Mouse (Mus musculus): ENCODE measurements at regions not wholly inside any gene's neighbourhood (a gene's known extent, or its start where the extent isn't known, plus 50 kb on each side); places are given as distances from the start of the nearest gene placed in this dataset.
"Not testable (repeated sequence)": the region's sequence is repeated elsewhere in the genome, so short reads cannot be mapped to it uniquely, and the experiment has no call there.

DNA sequence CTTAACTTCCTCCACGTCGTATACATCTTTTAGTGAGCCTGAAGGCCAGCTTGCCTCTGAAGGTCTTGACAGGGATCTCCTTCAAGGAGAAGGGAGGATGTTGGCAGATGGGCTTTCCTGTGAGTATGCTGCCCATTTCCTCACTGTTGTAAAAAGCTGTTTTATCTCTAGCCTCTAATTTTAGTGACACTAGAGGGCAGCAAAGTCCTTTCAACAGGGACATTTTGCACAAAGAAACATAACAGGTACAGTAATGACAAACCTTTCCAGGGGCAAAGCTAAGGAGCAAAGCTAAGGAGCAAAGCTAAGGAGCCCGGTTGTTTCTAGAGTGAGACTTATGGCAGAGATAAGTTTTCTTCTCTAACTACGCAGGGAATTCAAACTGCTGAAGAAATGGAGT is 59.0 kb upstream of the Kbtbd8 start:
- DNase-seq: no peak

DNA sequence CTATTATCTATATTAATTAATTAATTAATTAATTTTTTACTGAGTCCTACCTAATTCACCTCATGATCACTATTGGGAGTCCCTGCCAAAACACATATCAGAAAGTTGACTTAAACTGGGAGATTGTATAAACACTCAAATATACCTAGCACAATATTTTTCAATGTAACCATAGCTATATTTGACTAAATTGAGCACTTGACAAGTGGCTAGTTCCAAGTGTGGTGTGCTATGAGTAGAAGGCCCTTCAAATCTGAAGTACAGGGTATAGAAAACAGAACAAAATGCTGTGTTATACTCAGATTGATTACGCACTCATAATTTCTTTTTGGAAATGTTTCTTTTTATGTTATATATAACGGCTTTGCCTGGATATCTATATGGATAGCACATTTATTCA is 60.8 kb upstream of the Kbtbd8 start:
- no peak for DNase-seq

DNA sequence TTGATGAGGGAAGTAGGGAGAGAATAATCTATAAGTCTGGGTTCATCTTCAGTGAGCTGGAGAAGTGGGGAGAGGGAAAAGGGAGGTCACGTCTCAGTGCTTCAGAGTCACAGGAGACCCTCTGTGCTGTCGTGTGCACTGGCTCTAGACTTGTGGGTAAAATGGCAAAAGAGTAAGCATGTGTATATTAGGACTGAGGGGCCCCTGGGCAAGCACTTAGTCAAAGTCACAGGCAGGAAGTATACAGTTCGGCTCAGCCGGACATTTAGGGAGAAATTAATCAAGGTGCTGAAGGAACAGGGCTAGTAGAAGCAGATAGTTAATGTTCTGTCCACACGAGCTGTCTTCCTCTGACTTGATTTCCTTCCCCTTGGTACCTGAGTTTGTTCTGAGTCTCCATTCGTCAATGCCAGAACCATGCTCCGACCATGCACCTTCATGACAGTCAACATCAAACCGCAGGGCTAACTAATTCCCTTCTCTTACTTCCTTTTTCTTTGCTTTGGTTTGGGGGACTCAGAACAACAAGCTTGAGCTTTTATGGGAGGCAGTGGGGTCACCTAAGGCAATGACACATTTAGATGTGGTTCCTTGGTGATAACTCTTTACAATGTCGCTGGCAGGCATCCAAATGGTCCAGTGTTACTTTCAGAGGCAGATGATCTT is 63.2 kb upstream of the Kbtbd8 start:
- DNase-seq: no peak

DNA sequence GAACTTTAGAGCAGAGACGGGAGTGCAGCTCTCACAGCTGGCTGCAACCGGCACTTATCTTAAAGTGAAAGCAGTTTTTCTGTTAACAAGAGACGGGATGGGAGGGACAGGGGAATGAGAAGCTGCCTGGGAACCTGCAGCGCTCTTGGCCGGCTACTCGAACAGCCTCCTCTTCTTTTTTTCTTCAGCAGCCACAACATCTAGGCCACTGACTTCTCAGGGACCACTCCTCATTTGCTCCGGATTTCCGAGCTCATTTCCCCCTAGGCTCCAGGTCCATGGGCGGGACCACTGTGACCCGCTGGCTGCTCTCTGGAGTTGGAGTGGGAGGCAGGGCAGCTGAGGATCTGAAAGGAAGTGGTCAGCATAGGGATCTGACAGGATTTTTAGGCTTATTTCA is 75.7 kb upstream of the Kbtbd8 start:
- not testable (repeated sequence) for DNase-seq

DNA sequence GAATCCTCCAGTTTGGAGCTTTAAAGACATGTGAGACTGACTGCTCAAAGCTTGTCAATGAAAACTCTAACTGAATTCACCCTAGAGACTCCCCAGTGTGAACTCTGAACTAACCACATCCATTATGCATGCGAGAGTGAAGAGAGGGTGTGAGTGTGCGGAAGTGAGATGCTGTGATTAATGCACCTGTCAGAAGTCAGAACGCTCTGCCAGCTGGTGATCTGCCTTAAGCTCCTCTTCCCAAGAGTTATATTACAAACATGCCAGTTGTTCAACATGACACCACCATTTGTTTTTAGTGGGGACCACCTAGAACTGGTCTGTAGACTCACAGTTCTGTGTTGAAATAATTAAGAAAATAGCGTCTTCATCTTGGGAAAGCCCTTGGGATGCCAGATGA is 92.8 kb upstream of the Kbtbd8 start:
- DNase-seq: no peak

GRCm38 (mm10) chr6:95021724-95022123 is 95.3 kb upstream of the Kbtbd8 start:
- no peak for DNase-seq

DNA sequence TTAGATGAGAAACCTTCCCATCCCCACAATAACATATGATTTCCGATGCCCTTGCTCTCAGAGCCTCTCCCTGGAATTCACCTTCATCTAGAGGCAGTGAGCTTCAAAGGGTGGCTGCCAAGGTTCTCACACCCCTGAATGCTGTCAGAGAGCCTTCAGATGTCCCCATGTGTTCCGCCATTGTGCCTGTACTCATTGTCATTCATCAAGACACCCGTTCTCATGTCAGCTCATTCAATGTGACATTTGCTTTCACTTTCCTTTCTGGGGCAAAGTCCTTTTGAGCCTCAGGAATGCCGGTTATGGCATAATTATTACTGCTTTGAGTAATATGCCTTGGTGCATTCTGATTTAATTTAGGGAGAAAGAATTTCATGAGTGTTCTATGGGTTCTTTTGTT is 99.1 kb upstream of the Kbtbd8 start:
- no peak for DNase-seq

DNA sequence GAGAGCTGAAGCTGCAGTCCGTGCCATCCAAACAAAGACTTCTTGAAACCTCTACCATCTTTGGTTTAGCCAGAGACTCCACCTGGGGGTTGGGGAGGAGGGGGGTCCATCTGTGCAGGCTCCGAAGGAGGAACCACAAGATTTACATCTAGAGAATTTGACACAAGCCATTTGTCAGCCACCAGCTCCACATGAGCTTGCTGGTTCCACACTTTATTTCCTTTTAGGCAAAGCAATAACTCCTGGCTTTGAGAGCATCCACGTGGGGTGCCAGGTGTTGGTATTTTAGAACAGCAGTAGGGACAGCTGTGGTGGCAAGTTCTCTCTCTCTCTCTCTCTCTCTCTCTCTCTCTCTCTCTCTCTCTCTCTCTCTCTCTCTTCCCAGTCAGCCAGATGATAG is 99.6 kb upstream of the Kbtbd8 start:
- DNase-seq: no peak

- DNase-seq: no peak
Measured at GRCm38 (mm10) chr6:95013096-95013495, 103.9 kb upstream of the Kbtbd8 start.

- no peak for DNase-seq
Measured at GRCm38 (mm10) chr6:95006485-95006884, 110.6 kb upstream of the Kbtbd8 start.

- DNase-seq: no peak
Measured at GRCm38 (mm10) chr6:95003716-95004115, 113.3 kb upstream of the Kbtbd8 start.

GRCm38 (mm10) chr6:94999562-94999961 is 117.5 kb upstream of the Kbtbd8 start:
- DNase-seq: peak; percentile 36

GRCm38 (mm10) chr6:94999002-94999401 is 118.0 kb upstream of the Kbtbd8 start:
- DNase-seq: peak; percentile 79

DNA sequence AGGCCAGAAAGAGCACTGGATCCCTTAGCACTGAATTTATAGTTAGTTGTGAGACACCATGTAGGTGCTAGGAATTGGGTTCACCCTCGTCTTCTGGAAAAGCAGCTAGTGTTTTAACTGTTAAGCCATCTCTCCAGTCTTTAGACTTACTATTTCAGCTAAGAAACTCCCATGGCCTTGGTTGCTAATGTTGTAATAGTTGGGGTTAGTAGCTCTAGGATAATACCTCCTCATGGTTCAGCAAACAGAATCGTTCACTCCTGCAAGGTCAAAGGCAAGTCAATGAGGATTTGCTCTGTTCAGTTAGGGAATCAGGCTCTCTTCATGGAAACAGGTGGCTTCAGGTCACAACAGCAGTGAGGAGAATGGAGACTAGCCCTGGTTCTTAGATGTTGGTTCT is 118.7 kb upstream of the Kbtbd8 start:
- DNase-seq: no peak

GRCm38 (mm10) chr6:94994376-94994775 is 122.7 kb upstream of the Kbtbd8 start:
- no peak for DNase-seq

DNA sequence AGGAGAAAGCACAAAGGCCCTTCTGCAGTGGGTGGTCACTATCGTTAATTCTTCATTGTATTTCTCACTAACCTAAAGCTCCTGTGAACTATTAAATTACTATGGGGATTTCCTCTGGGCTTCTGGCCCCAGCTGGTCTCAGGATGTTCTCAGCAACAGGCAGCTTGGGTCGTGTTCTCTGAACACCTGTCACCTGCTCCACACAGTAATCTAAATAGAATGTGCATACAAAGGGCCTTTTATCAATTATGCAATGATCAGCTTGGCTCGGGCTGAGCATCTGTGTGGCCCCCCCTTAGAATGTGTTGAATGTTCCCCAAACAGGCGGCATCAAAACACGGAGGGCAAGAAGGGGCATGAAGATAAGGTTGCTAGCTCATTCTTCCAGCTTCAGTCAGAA is 129.6 kb upstream of the Kbtbd8 start:
- no peak for DNase-seq

GRCm38 (mm10) chr6:94986346-94986745 is 130.7 kb upstream of the Kbtbd8 start:
- DNase-seq: no peak

DNA sequence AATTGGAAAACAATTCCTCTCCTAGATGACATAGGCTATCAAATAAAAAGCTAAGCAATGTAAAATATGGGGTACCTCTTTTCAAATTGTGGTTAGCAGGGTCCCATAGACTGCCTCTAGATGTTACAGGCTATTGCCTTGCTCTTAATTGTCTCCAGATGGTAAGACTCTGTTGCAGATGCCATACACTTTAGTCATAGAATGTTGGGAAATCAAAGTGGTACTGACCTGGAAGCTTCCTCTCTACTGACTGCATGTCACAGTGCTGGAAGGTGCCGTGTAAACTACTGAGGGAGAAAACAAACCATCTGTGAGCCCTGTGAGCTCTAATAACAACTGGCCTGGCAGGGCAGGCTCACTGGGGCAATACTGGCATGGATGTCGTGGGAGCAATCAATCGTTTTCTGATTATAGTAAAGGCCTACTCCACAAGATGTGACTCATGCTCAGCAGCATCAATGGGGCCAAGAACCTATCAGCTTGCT is 132.6 kb upstream of the Kbtbd8 start:
- DNase-seq: no peak

GRCm38 (mm10) chr6:94968683-94969082 is 148.4 kb upstream of the Kbtbd8 start:
- DNase-seq: no peak

GRCm38 (mm10) chr6:94966962-94967361 is 150.1 kb upstream of the Kbtbd8 start:
- no peak for DNase-seq

DNA sequence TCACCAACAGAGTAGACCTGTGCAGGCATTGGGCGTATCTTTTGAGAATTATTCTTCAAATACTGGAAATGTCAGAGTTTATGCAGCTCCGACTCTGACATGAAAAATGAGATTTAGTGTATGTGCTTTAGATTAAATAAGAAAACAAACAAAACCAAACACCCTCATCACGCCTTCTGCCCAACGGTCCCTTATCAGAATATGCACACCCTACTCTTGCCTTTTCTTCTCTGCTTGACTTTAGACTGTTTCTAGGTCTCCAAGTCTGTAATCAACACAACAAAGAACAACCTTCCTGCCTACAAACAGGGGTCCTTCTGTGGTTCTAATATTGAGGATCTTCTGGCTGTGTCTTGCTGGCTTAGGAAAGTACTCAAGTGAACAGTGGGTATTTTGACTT is 153.8 kb upstream of the Kbtbd8 start:
- no peak for DNase-seq

- no peak for DNase-seq
Measured at GRCm38 (mm10) chr6:94962411-94963087, 154.5 kb upstream of the Kbtbd8 start.

GRCm38 (mm10) chr6:94961821-94962220 is 155.2 kb upstream of the Kbtbd8 start:
- DNase-seq: no peak

DNA sequence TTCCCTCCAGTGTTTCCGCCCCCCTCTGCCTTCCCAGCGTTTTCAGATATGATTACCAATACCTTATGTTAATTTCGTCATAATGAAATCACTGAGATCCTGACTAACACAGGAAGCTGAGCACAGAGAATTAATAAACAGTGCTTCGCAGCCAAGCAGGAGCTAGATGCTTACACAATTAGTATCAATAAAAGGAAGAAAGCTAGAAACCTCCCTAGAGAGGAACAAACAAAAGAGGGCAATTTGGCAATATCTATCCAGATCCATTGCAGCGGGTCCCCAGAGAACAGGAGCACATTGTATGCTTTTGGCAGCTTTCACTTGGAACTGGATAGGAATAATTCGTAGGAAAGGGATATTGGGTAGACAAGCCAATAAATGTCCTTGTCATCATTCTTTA is 159.1 kb upstream of the Kbtbd8 start:
- DNase-seq: no peak

GRCm38 (mm10) chr6:94957172-94957668 is 159.8 kb upstream of the Kbtbd8 start:
- no peak for DNase-seq

All from kidney, adult 11 months (tissue).